Mouse (Mus musculus) kidney, postnatal 14 days (tissue): ENCODE measurements at regions not wholly inside any gene's neighbourhood (a gene's known extent, or its start where the extent isn't known, plus 50 kb on each side); places are given as distances from the start of the nearest gene placed in this dataset.

Experiments used
- DNase-seq: peaks from one replicate; pipeline ENCODE4 v3.0.0; 2022; ENCODE audit warnings: mixed read lengths

DNA sequence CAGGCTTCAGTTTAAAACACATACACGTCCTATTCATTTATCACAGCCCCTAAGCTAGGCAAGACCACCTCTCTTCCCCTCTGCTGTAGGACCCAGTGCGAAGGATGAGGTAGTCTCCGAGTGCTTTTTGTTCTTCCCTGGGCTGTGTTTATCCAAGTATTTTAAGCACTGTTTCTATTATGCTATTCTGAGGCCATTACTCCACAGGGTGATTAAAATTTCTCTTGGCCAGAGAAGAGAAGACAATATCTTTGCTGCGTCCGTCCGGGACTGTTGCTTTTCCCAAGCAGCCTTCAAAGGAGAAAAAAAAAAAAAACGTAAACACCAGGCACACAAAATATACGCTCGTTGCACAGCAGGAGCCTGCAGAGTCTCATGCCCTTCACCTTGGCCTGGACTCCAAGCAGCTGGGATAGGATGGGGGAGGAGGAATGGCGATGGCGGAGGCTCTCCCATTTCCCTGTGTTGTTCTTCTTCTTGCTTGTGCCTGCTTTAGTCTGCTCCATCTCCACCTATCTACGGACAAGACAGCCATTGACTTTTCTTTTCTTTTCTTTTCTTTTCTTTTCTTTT is 83.1 kb upstream of the Tbx3 start:
- no peak for DNase-seq

DNA sequence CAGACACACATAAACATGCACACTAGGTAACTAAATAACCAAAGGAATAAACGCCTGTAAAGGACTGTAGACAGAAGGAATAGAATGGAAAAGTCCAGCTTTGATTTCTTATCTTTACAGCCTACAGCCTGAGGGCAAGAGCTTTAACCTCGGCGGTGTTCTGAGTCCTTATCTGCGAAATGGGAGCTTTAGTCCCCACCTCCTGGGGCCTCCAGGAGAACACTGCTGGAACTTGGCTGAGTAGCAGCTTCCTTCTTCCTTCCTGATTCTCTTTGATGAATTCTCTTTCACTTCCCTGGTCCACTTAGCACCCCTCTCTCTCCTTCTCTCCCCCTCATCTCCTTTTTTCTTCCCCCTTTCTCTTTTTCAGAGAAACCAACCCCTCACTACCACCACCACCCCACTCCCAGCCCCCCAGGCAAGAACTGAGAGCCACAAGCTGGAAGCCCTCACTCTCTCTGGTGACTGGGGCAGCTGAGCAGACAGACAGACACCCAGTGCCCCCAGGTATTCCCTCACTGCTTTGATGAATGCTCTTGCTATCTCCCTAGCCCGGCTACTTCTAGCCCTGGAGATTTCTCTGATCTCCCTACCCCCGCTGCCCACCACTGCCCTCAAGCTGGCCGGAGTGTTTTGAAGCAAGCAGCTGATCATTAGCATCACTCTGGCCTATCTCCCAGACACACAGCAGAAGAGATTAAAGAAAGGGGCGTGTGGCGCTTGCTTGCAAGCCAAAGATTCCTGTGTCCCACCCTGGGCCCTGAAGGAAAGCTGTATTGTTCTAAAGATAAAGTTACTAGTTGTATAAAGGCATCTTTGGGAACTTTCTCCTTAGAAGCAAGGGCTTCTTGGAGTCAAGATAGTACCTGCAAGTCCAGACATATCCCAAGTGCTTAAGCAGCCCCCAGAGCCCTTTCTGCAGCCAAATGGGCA is 81.9 kb upstream of the Tbx3 start:
- no peak for DNase-seq

DNA sequence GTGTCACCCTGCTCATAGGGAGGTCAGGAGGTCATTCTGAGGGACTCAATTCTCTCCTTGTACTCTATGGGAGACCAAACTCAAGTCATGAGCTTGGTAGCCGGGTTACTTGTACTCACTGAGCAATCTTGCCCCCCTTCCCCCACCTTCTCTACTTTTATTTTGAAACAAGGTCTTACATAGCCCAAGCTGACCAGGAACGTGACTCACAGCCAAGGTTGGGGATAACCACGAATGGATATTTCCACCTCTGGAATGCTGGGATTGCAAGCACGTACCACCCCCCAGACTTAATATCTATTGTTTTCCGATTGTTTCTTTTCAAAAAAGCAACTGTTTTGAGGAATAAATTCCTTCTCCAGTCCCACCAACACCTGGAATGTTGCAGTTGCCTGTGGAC is 79.2 kb upstream of the Tbx3 start:
- DNase-seq, result no peak

DNA sequence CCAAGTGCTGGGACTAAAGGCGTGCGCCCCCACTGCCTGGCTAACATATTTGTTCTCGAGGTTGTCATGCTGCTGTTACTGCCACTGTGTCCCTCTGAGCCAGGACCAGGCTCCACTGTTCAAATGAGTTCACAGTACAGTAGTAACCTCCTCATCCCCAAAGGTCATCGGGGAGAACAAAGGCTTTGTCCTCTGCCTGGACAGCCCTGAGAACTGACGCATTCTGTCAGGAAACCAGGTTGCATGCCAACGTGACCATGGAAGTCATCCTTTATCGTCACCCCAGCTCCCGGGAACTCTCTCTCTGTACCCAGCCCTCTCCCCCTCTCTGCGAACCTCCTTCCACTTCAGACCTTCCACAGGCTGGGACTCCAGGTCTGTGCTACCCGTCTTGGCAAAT is 77.6 kb upstream of the Tbx3 start:
- no peak for DNase-seq

DNA sequence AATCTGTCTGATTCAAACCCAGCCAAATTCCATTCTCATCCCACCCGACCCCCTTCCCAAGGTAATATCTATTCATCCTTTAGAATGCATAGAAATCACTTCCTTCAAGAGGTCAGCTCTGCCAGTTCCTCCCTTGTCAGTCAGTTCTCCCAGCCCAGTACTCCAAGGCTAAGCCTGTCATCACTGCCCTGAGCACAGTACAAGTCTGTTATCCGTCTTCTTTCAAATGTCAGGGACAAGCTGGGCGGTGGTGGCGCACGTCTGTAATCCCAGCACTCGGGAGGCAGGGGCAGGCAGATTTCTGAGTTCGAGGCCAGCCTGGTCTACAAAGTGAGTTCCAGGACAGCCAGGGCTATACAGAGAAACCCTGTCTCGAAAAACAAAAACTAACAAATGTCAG is 75.9 kb upstream of the Tbx3 start:
- DNase-seq, result no peak

DNA sequence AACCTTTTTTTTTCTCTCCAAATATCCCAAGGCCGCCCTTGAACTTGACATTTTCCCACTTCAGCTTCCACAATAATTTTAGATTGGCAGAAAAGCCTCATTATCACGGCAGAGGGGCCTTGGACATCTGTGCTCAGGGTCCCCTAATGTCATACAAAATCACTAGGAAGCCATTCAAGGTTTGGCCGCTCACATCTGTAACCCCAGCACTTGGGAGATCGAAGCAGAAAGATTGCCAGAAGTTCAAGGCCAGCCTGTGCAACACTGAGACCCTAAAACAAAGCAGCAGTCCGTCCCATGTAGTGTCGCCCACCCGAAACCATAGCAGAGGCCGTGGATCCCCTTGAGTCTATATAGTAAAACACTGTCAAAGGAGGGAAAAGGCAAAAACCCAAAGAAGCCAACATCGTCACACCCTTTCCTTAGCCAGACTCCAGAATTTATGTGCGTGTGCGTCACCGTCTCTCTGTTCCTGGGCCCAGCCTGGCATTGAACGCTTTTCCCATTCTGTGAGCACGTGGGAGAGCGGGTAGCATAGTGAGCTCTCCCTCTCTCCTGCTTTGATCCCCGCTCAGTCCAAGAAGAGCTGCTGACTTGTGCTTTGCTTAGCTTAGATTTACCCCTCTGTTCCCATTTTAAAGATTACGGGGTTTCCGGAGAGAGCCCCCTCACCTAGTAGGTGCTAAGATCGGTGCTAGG is 74.0 kb upstream of the Tbx3 start:
- DNase-seq, result no peak

DNA sequence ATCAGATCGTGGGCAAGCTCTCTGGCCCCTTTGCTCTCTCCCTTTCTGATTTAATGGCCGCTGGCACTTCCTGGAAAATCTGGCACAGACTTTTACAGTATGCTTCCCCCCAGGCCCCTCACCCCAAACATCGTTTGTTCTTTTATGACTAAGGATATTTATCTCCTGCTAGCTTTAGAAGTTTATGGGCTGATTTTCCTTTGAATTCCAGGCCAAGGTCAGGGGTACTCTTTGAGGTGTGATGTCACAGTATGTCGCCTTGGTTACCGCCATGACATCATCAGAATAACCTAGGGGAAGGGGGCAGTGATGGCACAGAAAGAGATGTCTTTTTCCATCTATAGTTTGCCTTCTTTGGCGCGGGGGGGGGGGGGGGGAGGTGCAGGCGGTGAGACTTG is 73.5 kb upstream of the Tbx3 start:
- DNase-seq, result no peak

DNA sequence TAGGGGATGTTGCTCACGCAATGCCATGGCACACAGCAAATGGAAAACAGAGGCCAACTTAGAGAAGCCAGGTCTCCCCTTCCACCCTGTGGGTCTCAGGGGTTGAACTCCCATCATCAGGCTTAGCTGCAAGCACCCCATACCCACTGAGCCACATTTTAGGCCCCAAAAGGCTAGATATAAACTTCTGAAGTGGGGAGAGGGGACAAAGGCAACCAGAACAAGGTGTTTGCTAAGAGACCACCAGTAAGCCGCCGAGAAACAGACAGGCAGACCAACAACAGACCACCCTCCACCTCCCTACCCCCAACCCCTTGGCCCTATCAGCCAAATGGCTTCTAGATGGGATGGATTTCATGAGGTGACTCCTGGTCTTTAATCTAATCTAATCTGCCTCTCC is 72.9 kb upstream of the Tbx3 start:
- no peak for DNase-seq

DNA sequence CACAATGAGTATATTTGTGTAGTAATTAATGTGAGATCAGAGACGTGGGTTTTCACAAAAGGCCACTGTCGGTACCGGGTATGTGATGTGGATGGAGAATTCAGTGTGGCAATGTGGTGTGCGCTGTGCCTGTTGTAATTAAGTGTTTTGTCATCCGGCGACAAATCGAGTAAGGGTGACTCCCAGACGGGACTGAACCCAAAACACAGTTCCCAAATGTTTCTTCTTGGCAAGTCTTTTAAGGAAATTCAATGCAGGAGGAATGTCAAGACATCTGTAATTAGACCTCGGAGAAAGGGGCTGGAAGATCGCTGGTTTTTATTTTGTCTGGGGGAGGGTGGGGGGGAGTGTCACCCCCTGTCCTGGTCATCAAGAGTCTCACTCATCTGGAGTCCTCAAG is 72.3 kb upstream of the Tbx3 start:
- DNase-seq, result no peak

DNA sequence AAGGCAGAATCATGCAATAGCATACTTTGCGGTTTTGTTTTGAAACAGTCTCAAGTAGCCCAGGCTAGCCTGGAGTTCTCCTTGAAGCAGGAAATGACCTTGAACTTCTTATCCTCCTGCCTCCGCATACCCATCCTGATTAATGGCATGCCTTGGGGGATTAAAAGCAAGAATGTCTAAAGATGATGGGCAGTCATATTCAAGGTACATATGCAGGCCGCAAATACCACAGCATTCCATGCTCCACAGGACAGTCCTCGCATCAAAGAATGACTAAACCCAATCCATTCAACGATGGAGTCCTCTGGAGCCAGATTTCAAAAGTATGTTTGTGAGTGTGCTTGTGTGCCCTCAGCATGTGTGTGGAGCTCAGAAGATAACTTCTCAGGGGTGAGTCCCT is 69.1 kb upstream of the Tbx3 start:
- no peak for DNase-seq

DNA sequence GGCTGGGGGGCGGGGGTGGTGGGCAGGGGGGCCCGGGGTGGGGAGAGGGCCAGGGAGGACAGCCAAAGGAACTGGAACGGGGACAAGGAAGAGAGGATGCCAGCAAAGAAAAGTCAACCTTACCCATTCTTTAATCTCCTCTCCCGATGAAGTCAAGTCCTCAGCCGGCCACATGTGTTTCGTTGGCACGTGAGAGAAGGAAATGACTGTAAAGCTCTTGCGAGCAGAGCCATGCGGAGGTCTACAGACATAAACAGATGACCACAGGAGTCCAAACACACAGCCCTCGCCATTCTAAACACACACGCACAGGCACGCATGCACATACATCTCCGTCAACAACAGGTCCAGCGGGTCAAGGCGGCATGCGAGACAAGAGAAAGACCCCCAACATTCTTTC is 68.5 kb upstream of the Tbx3 start:
- no peak for DNase-seq

DNA sequence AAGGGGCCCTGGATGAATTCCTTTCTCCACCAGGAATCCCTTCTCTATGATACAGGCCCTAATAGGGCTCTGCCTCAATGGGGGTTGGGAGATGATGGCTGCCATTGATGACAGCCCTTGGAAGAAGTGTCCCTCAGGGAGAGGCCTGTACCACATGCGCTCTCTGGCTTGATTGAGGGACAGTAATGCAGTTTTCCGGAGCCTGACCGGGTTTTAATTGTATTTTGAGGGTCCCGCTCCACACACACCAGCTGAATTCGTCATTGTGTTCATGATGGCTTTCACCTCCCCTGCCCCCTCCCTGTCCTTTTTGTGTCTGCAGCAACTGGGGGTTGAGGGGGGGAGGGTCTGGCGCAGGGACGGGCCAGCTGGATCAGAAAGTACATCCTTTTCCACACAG is 65.0 kb upstream of the Tbx3 start:
- no peak for DNase-seq

DNA sequence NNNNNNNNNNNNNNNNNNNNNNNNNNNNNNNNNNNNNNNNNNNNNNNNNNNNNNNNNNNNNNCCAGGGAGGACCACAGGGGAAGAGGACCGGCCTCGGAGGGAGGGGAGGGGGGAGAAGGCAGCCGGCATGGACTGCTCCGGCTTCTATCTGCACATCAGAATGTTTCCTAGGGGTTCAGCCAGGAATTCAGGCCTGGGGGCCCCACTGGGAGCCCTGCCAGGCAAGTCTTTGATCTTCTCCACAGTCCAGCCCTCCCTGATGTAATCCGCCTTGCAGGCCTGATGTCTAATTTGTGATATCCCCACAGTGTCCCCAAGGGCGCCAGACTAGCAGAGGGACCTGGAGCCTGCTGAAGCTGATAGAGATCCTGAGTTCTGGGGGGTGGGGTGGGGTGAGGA is 57.1 kb upstream of the Tbx3 start:
- no peak for DNase-seq

DNA sequence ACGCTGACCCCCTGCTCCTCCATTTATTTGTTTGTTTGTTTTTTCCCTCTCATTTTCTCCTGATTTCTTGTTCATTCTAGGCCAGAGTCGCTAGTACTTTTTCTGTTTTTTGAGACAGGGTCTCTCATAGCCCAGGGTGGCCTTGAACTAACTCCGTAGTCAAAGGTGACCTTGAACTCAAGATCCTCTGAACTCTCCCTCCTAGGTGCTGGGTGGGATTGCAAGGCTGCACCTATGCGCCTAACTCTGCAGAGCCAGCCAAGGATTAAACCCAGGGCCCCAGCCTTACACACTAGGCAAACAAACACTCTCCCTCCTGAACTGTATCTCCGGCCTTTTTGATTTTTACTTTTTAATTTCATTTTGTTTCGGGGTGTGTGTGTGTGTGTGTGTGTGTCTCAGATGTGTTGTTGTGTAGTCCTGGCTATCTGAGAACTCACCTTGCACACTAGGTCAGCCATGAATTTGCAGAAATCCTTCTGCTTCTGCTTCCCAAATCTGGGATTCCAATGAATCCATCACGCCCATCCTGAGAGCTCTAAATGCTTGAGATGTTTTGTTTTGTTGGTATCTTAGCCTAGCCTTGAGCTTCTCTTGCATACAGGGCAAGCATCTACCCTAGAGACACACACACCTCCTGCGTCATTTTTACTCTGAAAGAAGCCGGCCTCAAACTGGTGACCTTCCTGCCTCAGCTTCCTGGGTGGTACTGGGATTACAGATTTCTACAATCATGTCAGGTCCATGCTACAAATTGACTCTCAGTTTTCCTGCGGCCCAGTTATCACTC is 56.3 kb upstream of the Tbx3 start:
- no peak for DNase-seq

DNA sequence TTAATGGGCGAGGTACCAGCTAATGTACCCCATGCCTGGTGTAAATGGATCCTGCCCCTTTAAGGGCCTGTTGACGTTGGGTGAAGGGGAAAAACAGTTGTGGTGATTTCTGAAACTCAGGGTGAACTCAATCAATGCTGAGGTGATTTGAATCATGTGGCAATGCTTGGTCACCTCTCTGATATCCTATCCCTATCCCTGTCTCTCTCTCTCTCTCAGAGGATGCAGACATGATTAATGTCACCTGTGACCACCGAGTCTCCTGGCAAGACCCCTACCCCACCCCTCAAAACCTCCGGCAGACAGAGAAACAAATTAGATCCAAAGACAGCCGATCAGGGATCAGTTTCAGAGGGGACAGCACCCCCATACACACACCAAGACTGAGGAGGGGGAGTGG is 54.8 kb upstream of the Tbx3 start:
- no peak for DNase-seq

DNA sequence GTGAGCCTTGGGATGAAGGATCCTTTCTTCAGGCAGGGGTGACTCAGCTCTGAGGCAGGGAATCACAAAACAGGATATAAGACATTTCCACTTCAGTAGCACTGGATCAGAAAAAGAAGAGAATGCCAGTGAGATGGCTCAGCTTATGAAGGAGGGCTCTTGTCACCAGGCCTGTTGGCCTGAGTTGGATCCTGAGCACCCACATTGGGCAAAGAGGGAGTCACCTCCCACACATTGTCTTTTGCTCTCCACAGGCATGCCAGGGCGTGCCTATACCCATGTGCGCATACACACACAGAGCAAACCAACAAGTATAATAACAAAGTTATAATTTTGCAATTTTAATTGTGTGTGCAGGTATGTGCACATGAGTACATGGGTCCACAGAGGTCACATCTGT is 52.6 kb upstream of the Tbx3 start:
- no peak for DNase-seq

DNA sequence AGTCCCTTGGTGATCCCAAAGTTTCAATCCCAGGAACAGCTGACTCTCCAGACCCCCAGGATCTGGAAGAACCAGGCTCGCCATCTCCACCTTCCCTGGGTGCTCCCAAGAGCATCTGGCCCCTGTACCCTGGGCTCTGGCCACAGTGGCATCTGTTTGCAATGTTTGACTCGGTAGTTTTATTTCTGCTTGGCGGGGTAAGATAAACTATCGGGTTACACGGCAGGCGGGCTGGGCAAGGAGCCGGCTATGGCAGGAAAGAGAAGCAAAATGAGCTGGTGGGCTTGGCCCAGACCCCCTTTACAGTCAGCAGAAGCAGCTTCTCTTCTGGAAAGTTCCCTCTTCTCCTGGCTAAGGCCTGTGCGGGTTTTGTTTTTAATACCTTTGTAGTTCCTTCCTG is 50.6 kb upstream of the Tbx3 start:
- DNase-seq, result no peak
